Mouse (Mus musculus) forebrain, embryonic 13.5 days (tissue): ENCODE data around the gene Hs6st1. TPM values are rescaled to one million over a fixed set of nuclear protein-coding genes. Genes with fewer than 3 reads are reported as not detected.

Experiments used
- ATAC-seq: fragments of 200-750 bp; cut with Nextera tagmentation; 2 replicates; pipeline ENCODE4 v1.8.0; 2017
- H3K27ac ChIP-seq: fragments of 300-500 bp; sonication (generic); 2 replicates; pipeline ENCODE4 v1.5.1; 2015; ENCODE audit warnings: inconsistent platforms, mild to moderate bottlenecking, moderate library complexity
- H3K27me3 ChIP-seq: fragments of 300-500 bp; sonication (generic); 2 replicates; pipeline ENCODE4 v1.6.1; 2015; ENCODE audit warnings: mild to moderate bottlenecking, inconsistent platforms
- H3K36me3 ChIP-seq: fragments of 300-500 bp; sonication (generic); 2 replicates; pipeline ENCODE4 v1.6.1; 2015; ENCODE audit warnings: mild to moderate bottlenecking, inconsistent platforms; ENCODE audit not compliant: poor library complexity, severe bottlenecking
- H3K4me1 ChIP-seq: fragments of 300-500 bp; sonication (generic); 2 replicates; pipeline ENCODE4 v1.6.1; 2015; ENCODE audit warnings: inconsistent platforms
- H3K4me2 ChIP-seq: fragments of 300-500 bp; sonication (generic); 2 replicates; pipeline ENCODE4 v1.6.1; 2015; ENCODE audit warnings: inconsistent platforms, mild to moderate bottlenecking, moderate library complexity
- H3K4me3 ChIP-seq: fragments of 300-500 bp; sonication (generic); 2 replicates; pipeline ENCODE4 v1.5.1; 2015; ENCODE audit warnings: mild to moderate bottlenecking, inconsistent platforms
- H3K9ac ChIP-seq: fragments of 300-500 bp; sonication (generic); 2 replicates; pipeline ENCODE4 v1.6.1; 2015; ENCODE audit warnings: mild to moderate bottlenecking, inconsistent platforms
- H3K9me3 ChIP-seq: fragments of 300-500 bp; sonication (generic); replicated peaks from 2 replicates; pipeline ENCODE4 v1.6.1; 2016; ENCODE audit warnings: inconsistent platforms
- WGBS: fragments of 180-500 bp; shearing (Covaris S2); methylation state at CpG from one replicate; pipeline ENCODE4 v1.1.7; 2015; 5-methylcytosine and 5-hydroxymethylcytosine counted together
- polyA plus RNA-seq: library from polyadenylated mRNA; unstranded; fragments of >200 nt; fragmentation: Nextera tagmentation; extraction: Ambion mirVana; gene quantifications from 2 replicates; pipeline ENCODE4 v1.2.1, GENCODE M21; 2015

The Hs6st1 gene
- polyA plus RNA-seq, 1 experiment from 2014 or later = 5.2 TPM

GRCm38 (mm10) chr1:36118061-36118685 lies 50.0 kb downstream of the Hs6st1 start:
- H3K27me3 ChIP-seq = no peaks in the 10 kb centered on the region
- WGBS = 75% methylated on average over 9 of the region's 9 CpGs
- no peak overlapping the region for H3K4me2 ChIP-seq
- no peak for ATAC-seq
- no peaks in the 10 kb centered on the region for H3K9me3 ChIP-seq
- no peaks in the 10 kb centered on the region for H3K36me3 ChIP-seq
- H3K4me3 ChIP-seq = no peak overlapping the region
- no peak overlapping the region for H3K9ac ChIP-seq
- no peak overlapping the region for H3K27ac ChIP-seq
- H3K4me1 ChIP-seq = no peaks in the 10 kb centered on the region

- Histone ChIP-seq H3K27me3 (no peaks in the 10 kb centered on the region), H3K27ac (no peak overlapping the region), H3K4me2 (no peak overlapping the region), H3K9ac (no peak overlapping the region), H3K36me3 (no peaks in the 10 kb centered on the region), H3K4me3 (no peak overlapping the region), H3K9me3 (no peaks in the 10 kb centered on the region), H3K4me1 (no peaks in the 10 kb centered on the region)
- 92% methylated on average over 3 of the region's 3 CpGs for WGBS
- no peak for ATAC-seq
Measured at GRCm38 (mm10) chr1:36118958-36119357, 50.8 kb downstream of the Hs6st1 start.

- ATAC-seq = no peak
- Histone ChIP-seq H3K4me3 (no peak overlapping the region), H3K4me2 (no peak overlapping the region), H3K4me1 (no peaks in the 10 kb centered on the region), H3K27me3 (no peaks in the 10 kb centered on the region), H3K9ac (no peak overlapping the region), H3K36me3 (no peaks in the 10 kb centered on the region), H3K27ac (no peak overlapping the region), H3K9me3 (no peaks in the 10 kb centered on the region)
- whole genome bisulfite sequencing = 86% methylated on average over 4 of the region's 4 CpGs
Measured at GRCm38 (mm10) chr1:36119426-36119825, 51.2 kb downstream of the Hs6st1 start.

- 86% methylated on average over 8 of the region's 8 CpGs for WGBS
- ATAC-seq = no peak
- no peaks in the 10 kb centered on the region for H3K9me3 ChIP-seq
- no peaks in the 10 kb centered on the region for H3K27me3 ChIP-seq
- no peak overlapping the region for H3K9ac ChIP-seq
- no peak overlapping the region for H3K4me3 ChIP-seq
- no peaks in the 10 kb centered on the region for H3K36me3 ChIP-seq
- H3K4me1 ChIP-seq = no peaks in the 10 kb centered on the region
- H3K4me2 ChIP-seq = no peak overlapping the region
- H3K27ac ChIP-seq = no peak overlapping the region
Measured at GRCm38 (mm10) chr1:36121172-36121571, 53.0 kb downstream of the Hs6st1 start.

GRCm38 (mm10) chr1:36125076-36125475 lies 56.9 kb downstream of the Hs6st1 start:
- no peaks in the 10 kb centered on the region for H3K27me3 ChIP-seq
- H3K4me1 ChIP-seq = no peaks in the 10 kb centered on the region
- no peaks in the 10 kb centered on the region for H3K9me3 ChIP-seq
- no peak for ATAC-seq
- H3K36me3 ChIP-seq = no peaks in the 10 kb centered on the region
- H3K27ac ChIP-seq = no peak overlapping the region
- no peak overlapping the region for H3K4me2 ChIP-seq
- H3K9ac ChIP-seq = no peak overlapping the region
- WGBS = 76% methylated on average over 7 of the region's 7 CpGs
- no peak overlapping the region for H3K4me3 ChIP-seq

- Histone ChIP-seq H3K36me3 (no peaks in the 10 kb centered on the region), H3K4me3 (no peak overlapping the region), H3K4me2 (no peak overlapping the region), H3K9ac (no peak overlapping the region), H3K4me1 (no peaks in the 10 kb centered on the region), H3K27me3 (no peaks in the 10 kb centered on the region), H3K27ac (no peak overlapping the region), H3K9me3 (no peaks in the 10 kb centered on the region)
- ATAC-seq = no peak
- 77% methylated on average over 4 of the region's 4 CpGs for WGBS
Measured at GRCm38 (mm10) chr1:36129126-36129525, 60.9 kb downstream of the Hs6st1 start.

- H3K9ac ChIP-seq = no peak overlapping the region
- no peak for ATAC-seq
- no peak overlapping the region for H3K4me3 ChIP-seq
- H3K27me3 ChIP-seq = no peaks in the 10 kb centered on the region
- H3K4me1 ChIP-seq = no peaks in the 10 kb centered on the region
- no peaks in the 10 kb centered on the region for H3K36me3 ChIP-seq
- H3K9me3 ChIP-seq = no peaks in the 10 kb centered on the region
- H3K4me2 ChIP-seq = no peak overlapping the region
- no peak overlapping the region for H3K27ac ChIP-seq
- WGBS = 96% methylated on average over 8 of the region's 8 CpGs
Measured at GRCm38 (mm10) chr1:36129881-36130280, 61.7 kb downstream of the Hs6st1 start.

GRCm38 (mm10) chr1:36130307-36131035 lies 62.3 kb downstream of the Hs6st1 start:
- Histone ChIP-seq H3K9ac (no peak overlapping the region), H3K4me1 (no peaks in the 10 kb centered on the region), H3K4me3 (no peak overlapping the region), H3K9me3 (no peaks in the 10 kb centered on the region), H3K27me3 (no peaks in the 10 kb centered on the region), H3K27ac (no peak overlapping the region), H3K36me3 (no peaks in the 10 kb centered on the region), H3K4me2 (no peak overlapping the region)
- 93% methylated on average over 4 of the region's 4 CpGs for WGBS
- ATAC-seq = no peak

GRCm38 (mm10) chr1:36131154-36131553 lies 63.0 kb downstream of the Hs6st1 start:
- Histone ChIP-seq H3K9ac (no peak overlapping the region), H3K4me1 (no peaks in the 10 kb centered on the region), H3K4me2 (no peak overlapping the region), H3K27me3 (no peaks in the 10 kb centered on the region), H3K36me3 (no peaks in the 10 kb centered on the region), H3K9me3 (no peaks in the 10 kb centered on the region), H3K27ac (no peak overlapping the region), H3K4me3 (no peak overlapping the region)
- no peak for ATAC-seq
- WGBS = 59% methylated on average over 4 of the region's 4 CpGs

GRCm38 (mm10) chr1:36131766-36132165 lies 63.6 kb downstream of the Hs6st1 start:
- H3K9me3 ChIP-seq = no peaks in the 10 kb centered on the region
- H3K4me3 ChIP-seq = no peak overlapping the region
- no peaks in the 10 kb centered on the region for H3K36me3 ChIP-seq
- H3K4me2 ChIP-seq = no peak overlapping the region
- ATAC-seq = no peak
- no peaks in the 10 kb centered on the region for H3K27me3 ChIP-seq
- WGBS = 76% methylated on average over 8 of the region's 8 CpGs
- no peak overlapping the region for H3K9ac ChIP-seq
- no peaks in the 10 kb centered on the region for H3K4me1 ChIP-seq
- no peak overlapping the region for H3K27ac ChIP-seq

- H3K27ac ChIP-seq = no peak overlapping the region
- H3K36me3 ChIP-seq = no peaks in the 10 kb centered on the region
- WGBS = 73% methylated on average over 4 of the region's 4 CpGs
- H3K4me2 ChIP-seq = no peak overlapping the region
- no peak overlapping the region for H3K4me3 ChIP-seq
- no peaks in the 10 kb centered on the region for H3K4me1 ChIP-seq
- H3K27me3 ChIP-seq = no peaks in the 10 kb centered on the region
- ATAC-seq = no peak
- no peaks in the 10 kb centered on the region for H3K9me3 ChIP-seq
- H3K9ac ChIP-seq = no peak overlapping the region
Measured at GRCm38 (mm10) chr1:36132211-36132610, 64.0 kb downstream of the Hs6st1 start.

GRCm38 (mm10) chr1:36133041-36133440 lies 64.8 kb downstream of the Hs6st1 start:
- no peaks in the 10 kb centered on the region for H3K36me3 ChIP-seq
- ATAC-seq = no peak
- no peaks in the 10 kb centered on the region for H3K4me1 ChIP-seq
- no peaks in the 10 kb centered on the region for H3K9me3 ChIP-seq
- H3K27ac ChIP-seq = no peak overlapping the region
- H3K9ac ChIP-seq = no peak overlapping the region
- H3K4me3 ChIP-seq = no peak overlapping the region
- H3K4me2 ChIP-seq = no peak overlapping the region
- H3K27me3 ChIP-seq = no peaks in the 10 kb centered on the region
- 81% methylated on average over 8 of the region's 8 CpGs for WGBS

GRCm38 (mm10) chr1:36133647-36134046 lies 65.4 kb downstream of the Hs6st1 start:
- no peak overlapping the region for H3K27ac ChIP-seq
- H3K36me3 ChIP-seq = no peaks in the 10 kb centered on the region
- H3K27me3 ChIP-seq = no peaks in the 10 kb centered on the region
- H3K4me1 ChIP-seq = no peaks in the 10 kb centered on the region
- no peak overlapping the region for H3K4me3 ChIP-seq
- no peak overlapping the region for H3K9ac ChIP-seq
- 75% methylated on average over 3 of the region's 3 CpGs for WGBS
- no peak overlapping the region for H3K4me2 ChIP-seq
- ATAC-seq = no peak
- no peaks in the 10 kb centered on the region for H3K9me3 ChIP-seq
